In the genomic region with DNA sequence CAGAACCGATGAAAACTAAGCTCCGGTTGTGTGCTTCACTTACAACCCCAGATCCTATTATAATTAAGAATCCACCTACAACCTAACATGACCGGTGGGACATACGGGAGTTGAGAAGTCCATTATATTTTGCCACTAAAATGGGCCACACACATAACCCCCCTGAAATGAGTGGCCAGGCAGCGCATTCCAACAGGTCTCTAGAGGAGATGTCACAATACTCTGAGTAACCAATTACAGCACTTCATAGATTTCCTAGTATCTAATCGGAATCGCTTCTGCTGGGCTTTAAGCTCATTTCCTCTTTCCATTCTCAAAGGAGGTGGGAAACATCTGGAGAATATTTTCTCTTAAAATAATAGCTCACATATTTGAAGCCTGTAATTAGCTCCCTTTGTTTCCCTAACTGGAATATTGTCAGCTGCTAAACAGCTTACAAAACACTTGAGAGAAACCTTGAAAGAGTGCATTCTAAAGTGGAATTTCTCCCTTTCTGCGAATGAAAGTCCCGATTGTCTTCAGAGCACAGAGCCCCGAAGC, we compare ENCODE assay signal across 32 mouse cellular contexts. TPM values are rescaled to one million over a fixed set of nuclear protein-coding genes. Genes with fewer than 3 reads are reported as not detected.
DNase-seq lines count a peak whose midpoint lies in the region; ATAC-seq and TF ChIP-seq lines count a peak whose summit lies in the region.
"Had no signal": no experiment of that assay in that cellular context is flagged by ENCODE, and none has a peak within 500 bp of the region (broad histone marks: within the 10 kb centered on the region; RNA-seq: fewer than 3 reads in every experiment).

No protein-coding gene starts in this region.

- no peak for TF ChIP-seq EP300 in stomach, postnatal 0 days (optimal IDR thresholded peaks at IDR 0.05)

- peak; percentile 14 for DNase-seq in embryo, embryonic 10.5 days (ENCODE audit: low spot score)
- DNase-seq in embryo, embryonic 9.5 days (ENCODE audit: extremely low spot score): no peak
- DNase-seq in heart, adult 18-20 months: peak; percentile 17 to 18
- no peak for DNase-seq in heart, postnatal 14 days
- DNase-seq in limb, embryonic 10.5 days (ENCODE audit: low spot score): no peak
- DNase-seq in thymus, postnatal 36 days: no peak
- DNase-seq in stomach, postnatal 0 days (ENCODE audit: low spot score): no peak
- DNase-seq: adrenal gland, postnatal 10 days; cerebellum, adult 11 months; cerebellum, adult 9-10 months; cerebellum, postnatal 36 days; embryo, embryonic 11 days; gastrocnemius, postnatal 10 days; kidney, adult 8-10 months; layer of hippocampus, postnatal 36 days; left cerebral cortex, postnatal 4 days; lung, embryonic 14.5 days; lung, postnatal 14 days; right cerebral cortex, postnatal 25 days; spleen, adult 18-20 months; thymus, adult 18-20 months; thymus, postnatal 25 days had no signal

- H3K36me3 ChIP-seq in limb, embryonic 13.5 days: no peaks in the 10 kb centered on the region
- no peaks in the 10 kb centered on the region for H3K36me3 ChIP-seq in limb, embryonic 10.5 days
- H3K36me3 ChIP-seq in stomach, postnatal 0 days (ENCODE audit: control insufficient read depth, insufficient read depth, low read length): no peaks in the 10 kb centered on the region
- H3K36me3 ChIP-seq: hindbrain, embryonic 13.5 days; liver, embryonic 15.5 days; midbrain, embryonic 10.5 days; midbrain, embryonic 15.5 days; neural tube, embryonic 15.5 days had no signal

- ATAC-seq in limb, embryonic 13.5 days (ENCODE audit: low FRiP score, low read depth): peak; percentile 57
- no peak for ATAC-seq in stomach, postnatal 0 days (ENCODE audit: low FRiP score, low TSS enrichment)
- ATAC-seq: forebrain, embryonic 13.5 days; intestine, embryonic 16.5 days; midbrain, embryonic 15.5 days had no signal

- 0 out of 2 replicates have a peak, but pooled peaks cover 2% of the 10 kb centered on the region for H3K27me3 ChIP-seq in limb, embryonic 13.5 days
- H3K27me3 ChIP-seq in limb, embryonic 10.5 days (ENCODE audit: low read depth, poor library complexity, severe bottlenecking): no peaks in the 10 kb centered on the region
- H3K27me3 ChIP-seq in stomach, postnatal 0 days (ENCODE audit: control insufficient read depth, insufficient read depth, low read length): no peaks in the 10 kb centered on the region
- H3K27me3 ChIP-seq: forebrain, embryonic 13.5 days; hindbrain, embryonic 13.5 days; liver, embryonic 15.5 days; midbrain, embryonic 15.5 days; neural tube, embryonic 15.5 days had no signal

- peaks cover 6% of the 10 kb centered on the region; the same call in 1 of the 2 replicates for H3K4me1 ChIP-seq in limb, embryonic 13.5 days
- peaks cover 8% of the 10 kb centered on the region for H3K4me1 ChIP-seq in limb, embryonic 10.5 days
- no peaks in the 10 kb centered on the region for H3K4me1 ChIP-seq in stomach, postnatal 0 days (replicated peaks; ENCODE audit: control insufficient read depth, insufficient read depth)
- H3K4me1 ChIP-seq: forebrain, embryonic 13.5 days; hindbrain, embryonic 13.5 days; liver, embryonic 15.5 days; midbrain, embryonic 10.5 days; midbrain, embryonic 15.5 days; neural tube, embryonic 15.5 days had no signal

- intact Hi-C loops in heart, postnatal 14 days (cut with DNase I): no loop called here

- no peak for TF ChIP-seq CTCF in stomach, postnatal 0 days (IDR thresholded peaks at IDR 0.05; ENCODE audit: low read depth)

- H3K4me3 ChIP-seq in limb, embryonic 13.5 days: no peak overlapping the region
- H3K4me3 ChIP-seq in limb, embryonic 10.5 days: no peak overlapping the region
- no peak overlapping the region for H3K4me3 ChIP-seq in stomach, postnatal 0 days (ENCODE audit: low read depth, low read length)
- H3K4me3 ChIP-seq: forebrain, embryonic 13.5 days; hindbrain, embryonic 13.5 days; liver, embryonic 15.5 days; midbrain, embryonic 10.5 days; midbrain, embryonic 15.5 days; neural tube, embryonic 15.5 days had no signal

- H3K9ac ChIP-seq in limb, embryonic 13.5 days: no peak overlapping the region
- H3K9ac ChIP-seq in stomach, postnatal 0 days (ENCODE audit: low read length): no peak overlapping the region
- H3K9ac ChIP-seq: forebrain, embryonic 13.5 days; hindbrain, embryonic 13.5 days; liver, embryonic 15.5 days; lung, embryonic 14.5 days; midbrain, embryonic 15.5 days; neural tube, embryonic 15.5 days had no signal

- no peaks in the 10 kb centered on the region for H3K9me3 ChIP-seq in limb, embryonic 13.5 days
- H3K9me3 ChIP-seq in limb, embryonic 10.5 days (replicated peaks): no peaks in the 10 kb centered on the region
- H3K9me3 ChIP-seq in stomach, postnatal 0 days (ENCODE audit: control insufficient read depth, low read length): no peaks in the 10 kb centered on the region
- H3K9me3 ChIP-seq: forebrain, embryonic 13.5 days; hindbrain, embryonic 13.5 days; liver, embryonic 15.5 days; midbrain, embryonic 10.5 days; midbrain, embryonic 15.5 days; neural tube, embryonic 15.5 days had no signal

- 56% methylated on average over 10 of the region's 10 CpGs for WGBS in limb, embryonic 13.5 days
- WGBS in limb, embryonic 10.5 days: 83% methylated on average over 10 of the region's 10 CpGs
- 87% methylated on average over 10 of the region's 10 CpGs for WGBS in stomach, postnatal 0 days

- no peak overlapping the region for H3K27ac ChIP-seq in limb, embryonic 13.5 days
- no peak overlapping the region for H3K27ac ChIP-seq in limb, embryonic 10.5 days
- H3K27ac ChIP-seq in stomach, postnatal 0 days (replicated peaks): no peak overlapping the region
- H3K27ac ChIP-seq: forebrain, embryonic 13.5 days; hindbrain, embryonic 13.5 days; kidney, postnatal 0 days; liver, embryonic 15.5 days; midbrain, embryonic 10.5 days; midbrain, embryonic 15.5 days; neural tube, embryonic 15.5 days had no signal

- H3K4me2 ChIP-seq in limb, embryonic 13.5 days (replicated peaks): no peak overlapping the region
- no peak overlapping the region for H3K4me2 ChIP-seq in stomach, postnatal 0 days (replicated peaks; ENCODE audit: low read depth)
- H3K4me2 ChIP-seq: forebrain, embryonic 13.5 days; heart, embryonic 11.5 days; hindbrain, embryonic 13.5 days; liver, embryonic 15.5 days; lung, embryonic 14.5 days; midbrain, embryonic 15.5 days; neural tube, embryonic 15.5 days had no signal

RNA-seq across cellular contexts. Expression of a gene that starts 34.8 kb away (rescaled TPM):
- 10 to 100 TPM; 70.2 to 79.9 TPM for total RNA-seq in heart, adult 18-20 months (2021)
- 10 to 100 TPM; 54.0 to 56.2 TPM for total RNA-seq in heart, postnatal 14 days (2021)
- 50.6 and 50.8 TPM in 2 replicates for polyA plus RNA-seq in limb, embryonic 13.5 days (2015; fragmentation: Nextera tagmentation; extraction: Ambion mirVana)
- 53.7 and 67.5 TPM in 2 replicates for polyA plus RNA-seq in limb, embryonic 10.5 days (2016; fragmentation: Nextera tagmentation; extraction: Ambion mirVana)
- polyA plus RNA-seq in stomach, postnatal 0 days (2015; fragmentation: Nextera tagmentation; extraction: Ambion mirVana): 24.5 and 26.5 TPM in 2 replicates

Comparison
In these comparisons a context has a peak if more than half of its experiments do, and no peak if none do; other contexts are left out.
1. DNase-seq: peak in embryo, embryonic 10.5 days (single experiment) and heart, adult 18-20 months (2 of 2); none in embryo, embryonic 9.5 days (single experiment), heart, postnatal 14 days (0 of 2), limb, embryonic 10.5 days (single experiment), thymus, postnatal 36 days (0 of 2) and stomach, postnatal 0 days (single experiment).